ENCODE assay signal across 22 mouse cellular contexts in the genomic region with DNA sequence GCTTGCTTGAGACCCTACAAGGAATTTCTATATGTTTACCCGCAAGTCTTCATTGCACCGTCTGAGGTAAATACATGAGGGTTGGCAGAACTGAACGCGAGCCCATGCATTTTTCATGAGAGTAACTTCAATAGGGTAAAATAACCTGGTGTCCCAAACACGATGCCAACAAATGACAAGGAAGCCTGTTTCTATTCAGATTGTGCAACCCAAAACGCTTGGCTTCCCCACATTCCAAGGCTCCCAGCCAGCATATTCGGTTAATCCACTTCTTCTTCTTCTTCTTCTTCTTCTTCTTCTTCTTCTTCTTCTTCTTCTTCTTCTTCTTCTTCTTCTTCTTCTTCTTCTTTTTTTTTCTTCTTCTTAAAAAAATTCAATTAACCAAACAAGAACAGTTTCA.
A peak's percentile ranks its signal among the peaks of the same experiment; 100 is the strongest.
DNase-seq lines count a peak whose midpoint lies in the region; ATAC-seq and TF ChIP-seq lines count a peak whose summit lies in the region.
"Had no signal": no experiment of that assay in that cellular context is flagged by ENCODE, and none has a peak within 500 bp of the region (broad histone marks: within the 10 kb centered on the region; RNA-seq: fewer than 3 reads in every experiment).

No protein-coding gene starts in this region.

- no peak for ATAC-seq in heart, embryonic 11.5 days (replicated peaks; ENCODE audit: insufficient number of reproducible peaks, low FRiP score, low TSS enrichment)
- ATAC-seq in midbrain, embryonic 11.5 days (ENCODE audit: low FRiP score), result no peak
- no peak for ATAC-seq in midbrain, embryonic 13.5 days
- ATAC-seq: CD4-positive, CD25-positive, alpha-beta regulatory T cell, adult 4 months; forebrain, embryonic 16.5 days; hindbrain, postnatal 0 days had no signal

- no peak overlapping the region for H3K27ac ChIP-seq in heart, embryonic 11.5 days (ENCODE audit: low read depth, low read length)
- H3K27ac ChIP-seq in midbrain, embryonic 11.5 days (ENCODE audit: low read depth, low read length), result no peak overlapping the region
- no peak overlapping the region for H3K27ac ChIP-seq in midbrain, embryonic 13.5 days
- H3K27ac ChIP-seq: embryonic facial prominence, embryonic 13.5 days; forebrain, embryonic 10.5 days; hindbrain, embryonic 13.5 days; hindbrain, postnatal 0 days had no signal

- no peaks in the 10 kb centered on the region for H3K79me2 ChIP-seq in myocyte (ENCODE audit: control insufficient read depth, insufficient read depth)

- H3K4me2 ChIP-seq in heart, embryonic 11.5 days, result no peak overlapping the region
- no peak overlapping the region for H3K4me2 ChIP-seq in midbrain, embryonic 11.5 days
- H3K4me2 ChIP-seq in midbrain, embryonic 13.5 days (replicated peaks), result no peak overlapping the region
- no peak overlapping the region for H3K4me2 ChIP-seq in myocyte (ENCODE audit: low read depth)
- H3K4me2 ChIP-seq: embryonic facial prominence, embryonic 13.5 days; hindbrain, embryonic 13.5 days had no signal

- intact Hi-C loops in heart, postnatal 36 days (cut with DNase I), result no loop called here
- intact Hi-C loops in heart, postnatal 25 days (cut with DNase I), result no loop called here

- no peaks in the 10 kb centered on the region for H3K4me1 ChIP-seq in heart, embryonic 11.5 days (ENCODE audit: control insufficient read depth, insufficient read depth, low read length)
- no peaks in the 10 kb centered on the region for H3K4me1 ChIP-seq in midbrain, embryonic 11.5 days (ENCODE audit: control insufficient read depth, insufficient read depth, low read length)
- H3K4me1 ChIP-seq in midbrain, embryonic 13.5 days (replicated peaks), result no peaks in the 10 kb centered on the region
- H3K4me1 ChIP-seq: embryonic facial prominence, embryonic 13.5 days; forebrain, embryonic 10.5 days; hindbrain, embryonic 13.5 days had no signal

- WGBS in heart, embryonic 11.5 days (ENCODE audit: insufficient replicate concordance), result 84% methylated on average over 7 of the region's 7 CpGs
- WGBS in midbrain, embryonic 11.5 days, result 86% methylated on average over 7 of the region's 7 CpGs
- WGBS in midbrain, embryonic 13.5 days, result 77% methylated on average over 7 of the region's 7 CpGs

- H3ac ChIP-seq in myocyte (ENCODE audit: control insufficient read depth, insufficient read length), result no peak overlapping the region

- no peak for TF ChIP-seq POLR2A in myocyte (IDR thresholded peaks at IDR 0.05; ENCODE audit: insufficient read length, low read depth)

- H3K36me3 ChIP-seq in heart, embryonic 11.5 days (ENCODE audit: control insufficient read depth, insufficient read depth, low read length), result no peaks in the 10 kb centered on the region
- no peaks in the 10 kb centered on the region for H3K36me3 ChIP-seq in midbrain, embryonic 11.5 days (ENCODE audit: control insufficient read depth, insufficient read depth, low read length)
- no peaks in the 10 kb centered on the region for H3K36me3 ChIP-seq in midbrain, embryonic 13.5 days
- H3K36me3 ChIP-seq in myocyte (ENCODE audit: control insufficient read depth, insufficient read depth), result no peaks in the 10 kb centered on the region
- H3K36me3 ChIP-seq: embryonic facial prominence, embryonic 13.5 days; forebrain, embryonic 10.5 days; G1E; hindbrain, embryonic 13.5 days had no signal

- peak; percentile 61 to 64 for DNase-seq in heart, adult 18-20 months
- peak; percentile 11 to 21 for DNase-seq in heart, postnatal 36 days
- DNase-seq in heart, postnatal 25 days (ENCODE audit: low spot score), result no peak
- peak; percentile 17 for DNase-seq in midbrain, embryonic 11.5 days (ENCODE audit: low spot score, missing footprints)
- DNase-seq in adrenal gland, postnatal 14 days, result no peak
- DNase-seq: adrenal gland, adult 8-10 months; cerebellum, adult 11-12 months; cerebellum, adult 9-10 months; cerebellum, postnatal 25 days; gastrocnemius, postnatal 10 days; heart, postnatal 14 days; kidney, adult 11 months had no signal

- H3K27me3 ChIP-seq in heart, embryonic 11.5 days (ENCODE audit: control insufficient read depth, insufficient read depth, low read length), result no peaks in the 10 kb centered on the region
- H3K27me3 ChIP-seq in midbrain, embryonic 11.5 days (ENCODE audit: control insufficient read depth, insufficient read depth, low read length), result no peaks in the 10 kb centered on the region
- H3K27me3 ChIP-seq in midbrain, embryonic 13.5 days, result no peaks in the 10 kb centered on the region
- no peaks in the 10 kb centered on the region for H3K27me3 ChIP-seq in myocyte (ENCODE audit: control insufficient read depth, insufficient read depth, insufficient read length)
- H3K27me3 ChIP-seq: embryonic facial prominence, embryonic 13.5 days; hindbrain, embryonic 13.5 days had no signal

- no peaks in the 10 kb centered on the region for H3K9me3 ChIP-seq in heart, embryonic 11.5 days (replicated peaks; ENCODE audit: control insufficient read depth, low read length)
- no peaks in the 10 kb centered on the region for H3K9me3 ChIP-seq in midbrain, embryonic 11.5 days (ENCODE audit: control insufficient read depth, low read length)
- H3K9me3 ChIP-seq in midbrain, embryonic 13.5 days, result no peaks in the 10 kb centered on the region
- H3K9me3 ChIP-seq: embryonic facial prominence, embryonic 13.5 days; forebrain, embryonic 10.5 days; G1E; hindbrain, embryonic 13.5 days had no signal

- no peak overlapping the region for H3K4me3 ChIP-seq in heart, embryonic 11.5 days (ENCODE audit: low read depth, low read length)
- no peak overlapping the region for H3K4me3 ChIP-seq in midbrain, embryonic 11.5 days (ENCODE audit: low read depth, low read length)
- no peak overlapping the region for H3K4me3 ChIP-seq in midbrain, embryonic 13.5 days (replicated peaks)
- no peak overlapping the region for H3K4me3 ChIP-seq in myocyte
- H3K4me3 ChIP-seq: embryonic facial prominence, embryonic 13.5 days; forebrain, embryonic 10.5 days; hindbrain, embryonic 13.5 days had no signal

- no peak overlapping the region for H3K9ac ChIP-seq in heart, embryonic 11.5 days (ENCODE audit: low read depth, low read length)
- no peak overlapping the region for H3K9ac ChIP-seq in midbrain, embryonic 11.5 days (ENCODE audit: low read length)
- no peak overlapping the region for H3K9ac ChIP-seq in midbrain, embryonic 13.5 days (replicated peaks)
- H3K9ac ChIP-seq: embryonic facial prominence, embryonic 13.5 days; hindbrain, embryonic 13.5 days had no signal

TF ChIP-seq in myocyte, 11 proteins besides CTCF, POLR2A, EP300 and RAD21:
- TF ChIP-seq MYOD1 (IDR thresholded peaks at IDR 0.05; ENCODE audit: control insufficient read depth in 1 of 3, insufficient read length in 2 of 3, low read depth in 2 of 3) (no peak), CEBPB (IDR thresholded peaks at IDR 0.05; ENCODE audit: insufficient read depth, poor library complexity, severe bottlenecking) (peak; percentile 19; the same call in 1 of the 2 replicates), E2F4 (IDR thresholded peaks at IDR 0.05; ENCODE audit: insufficient read depth) (no peak)

Comparison
In these comparisons a context has a peak if more than half of its experiments do, and no peak if none do; other contexts are left out.
1. DNase-seq: peak in heart, adult 18-20 months (2 of 2), heart, postnatal 36 days (2 of 2) and midbrain, embryonic 11.5 days (single experiment); none in heart, postnatal 25 days (single experiment) and adrenal gland, postnatal 14 days (single experiment).